Mouse (Mus musculus) stomach, embryonic 15.5 days (tissue): ENCODE data around the gene A430005L14Rik. TPM values are rescaled to one million over a fixed set of nuclear protein-coding genes. Genes with fewer than 3 reads are reported as not detected.

Experiments
- polyA plus RNA-seq: library from polyadenylated mRNA; unstranded; fragments of >200 nt; fragmentation: Nextera tagmentation; extraction: Ambion mirVana; gene quantifications from 2 replicates; pipeline ENCODE4 v1.2.1, GENCODE M21; 2015

The A430005L14Rik gene
- polyA plus RNA-seq, 1 experiment from 2014 or later: 71.8 TPM

Other genes starting within 250 kb of the A430005L14Rik start
- gene Dffb, start 17.9 kb downstream of the A430005L14Rik start, polyA plus RNA-seq: 11.5 and 13.8 TPM in 2 replicates
- 14.1 and 15.8 TPM in 2 replicates for gene Cep104, start 18.0 kb downstream of the A430005L14Rik start, polyA plus RNA-seq
- gene Lrrc47, start 54.5 kb downstream of the A430005L14Rik start, polyA plus RNA-seq: 20.9 and 23.5 TPM in 2 replicates
- 62.3 and 73.8 TPM in 2 replicates for gene Smim1, start 69.0 kb downstream of the A430005L14Rik start, polyA plus RNA-seq
- gene Ccdc27, start 85.4 kb downstream of the A430005L14Rik start, polyA plus RNA-seq: 0.14 TPM in 1 of 2 replicates, not detected in the other
- 0.39 and 0.58 TPM in 2 replicates for gene Trp73, start 183.0 kb downstream of the A430005L14Rik start, polyA plus RNA-seq
- gene Wrap73, start 185.1 kb downstream of the A430005L14Rik start, polyA plus RNA-seq: 32.7 and 37.4 TPM in 2 replicates
- 122 and 124 TPM in 2 replicates for gene Tprgl, start 203.4 kb downstream of the A430005L14Rik start, polyA plus RNA-seq
- gene Megf6, start 213.5 kb downstream of the A430005L14Rik start, polyA plus RNA-seq: 19.9 and 20.9 TPM in 2 replicates